Mouse (Mus musculus) E14TG2a.4 (cell line): ENCODE data around the gene Ccdc188.

Source experiments
- H3K27me3 ChIP-seq: 2 replicates; pipeline ENCODE4 v1.6.1; 2014; ENCODE audit warnings: low read length, control low read depth; ENCODE audit not compliant: insufficient read depth
- H3K36me3 ChIP-seq: 2 replicates; pipeline ENCODE4 v1.6.1; 2014; ENCODE audit warnings: low read length, control low read depth; ENCODE audit not compliant: insufficient read depth
- H3K4me1 ChIP-seq: replicated peaks from 2 replicates; pipeline ENCODE4 v1.6.1; 2014; ENCODE audit warnings: low read depth, low read length, control low read depth
- H3K4me3 ChIP-seq: replicated peaks from 2 replicates; pipeline ENCODE4 v1.5.1; 2014; ENCODE audit warnings: mild to moderate bottlenecking, low read length
- H3K9me3 ChIP-seq: 2 replicates; pipeline ENCODE4 v1.6.1; 2014; ENCODE audit warnings: low read length, control low read depth
- CTCF ChIP-seq: conservative IDR thresholded peaks from 2 replicates; pipeline ENCODE4 v1.5.1; 2014; ENCODE audit warnings: low read length
- NANOG ChIP-seq: IDR thresholded peaks from 2 replicates; pipeline ENCODE4 v1.6.1; 2014; ENCODE audit warnings: borderline replicate concordance, low read length, mixed read lengths
- POU5F1 ChIP-seq: IDR thresholded peaks from 2 replicates; pipeline ENCODE4 v1.6.1; 2014; ENCODE audit warnings: low read length, borderline replicate concordance

Gene Ccdc188

GRCm38 (mm10) chr16:18233919-18234670, 16.4 kb downstream of the Ccdc188 start:
- Histone ChIP-seq H3K4me1 (peaks cover 52% of the 10 kb centered on the region), H3K4me3 (peak overlapping the region; percentile 79), H3K27me3 (peaks cover 24% of the 10 kb centered on the region), H3K9me3 (no peaks in the 10 kb centered on the region), H3K36me3 (peaks cover 32% of the 10 kb centered on the region)
- TF ChIP-seq NANOG (no peak), POU5F1 (no peak), CTCF (no peak)

DNA sequence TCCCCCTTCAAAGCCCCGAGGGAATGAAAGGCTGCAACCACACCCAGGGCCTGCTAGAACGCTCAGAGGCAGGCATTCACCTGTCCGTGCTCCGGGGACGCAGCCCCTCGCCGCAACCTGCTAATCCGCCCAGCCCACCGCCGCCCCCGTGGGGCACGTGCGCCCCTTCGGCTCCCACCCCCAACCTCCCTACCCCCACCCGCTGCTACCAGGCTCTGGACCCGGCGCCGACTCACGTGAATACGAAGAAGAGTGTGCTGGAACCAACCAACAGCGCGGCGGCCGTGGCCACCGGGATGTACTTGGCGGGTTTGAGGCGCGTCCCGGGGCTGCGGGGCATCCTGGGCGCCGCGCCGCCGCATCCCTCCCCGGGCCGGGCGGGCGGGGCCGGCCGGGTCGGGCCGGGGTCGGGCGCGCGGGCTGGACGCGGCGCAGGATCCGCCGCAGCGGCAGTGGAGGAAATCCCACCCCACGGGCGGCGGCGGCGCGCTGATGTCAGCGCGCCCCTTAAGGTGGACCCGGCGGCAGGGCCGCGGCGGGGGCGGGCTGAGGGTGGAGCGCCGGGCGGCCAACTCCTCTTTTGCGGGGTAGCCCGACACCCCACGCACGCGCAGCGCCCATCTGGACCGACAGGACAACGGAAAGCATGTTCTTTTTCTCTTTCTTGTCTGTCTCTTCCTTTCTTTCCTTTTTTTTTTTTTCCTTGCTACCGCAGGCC, 17.2 kb downstream of the Ccdc188 start, which contains the start of gene Zdhhc8:
Gene Zdhhc8 (minus strand): TSS at position 466 of the 718 bp plus-strand sequence.
- H3K27me3 ChIP-seq: peaks cover 24% of the 10 kb centered on the region
- TF ChIP-seq POU5F1: no peak
- no peak for TF ChIP-seq NANOG
- TF ChIP-seq CTCF: no peak
- H3K9me3 ChIP-seq: no peaks in the 10 kb centered on the region
- peak within 1 kb of the TSS; percentile 79 for H3K4me3 ChIP-seq
- peaks cover 40% of the 10 kb centered on the region for H3K36me3 ChIP-seq
- H3K4me1 ChIP-seq: peaks cover 51% of the 10 kb centered on the region

DNA sequence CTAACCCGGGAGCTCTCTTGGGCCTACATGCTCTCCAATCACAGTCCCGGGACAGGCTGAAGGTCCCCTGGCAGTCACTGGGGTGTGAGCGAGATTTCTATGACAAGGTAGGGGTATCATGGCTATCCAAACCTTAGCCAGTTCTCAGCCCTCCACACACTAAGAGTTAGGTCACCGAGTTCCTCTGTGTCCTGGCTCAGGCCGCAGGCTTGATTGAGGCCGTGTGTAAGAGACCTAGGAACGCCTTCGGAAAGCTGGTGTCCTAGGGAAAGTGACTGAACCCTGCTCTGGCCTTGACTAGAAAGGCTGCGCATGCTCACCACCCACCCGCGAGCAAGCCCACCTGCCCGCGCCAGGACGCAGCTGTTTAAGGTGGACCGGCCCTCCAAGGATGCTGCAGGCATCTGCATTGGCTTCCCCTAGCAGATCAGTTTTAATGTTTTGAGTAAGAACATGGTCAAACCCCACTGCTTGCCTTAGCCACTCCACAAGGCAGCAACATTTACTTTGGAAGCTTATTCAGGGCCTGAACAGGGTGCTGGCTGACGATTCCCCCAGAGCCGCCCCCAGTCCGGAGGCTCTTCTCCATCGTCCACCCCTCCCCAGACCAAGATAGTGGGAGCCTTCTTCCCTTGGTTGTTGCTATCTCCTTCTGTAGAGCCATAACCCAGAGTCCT, 17.8 kb downstream of the Ccdc188 start:
- peaks cover 47% of the 10 kb centered on the region for H3K36me3 ChIP-seq
- no peaks in the 10 kb centered on the region for H3K9me3 ChIP-seq
- peaks cover 49% of the 10 kb centered on the region for H3K4me1 ChIP-seq
- H3K27me3 ChIP-seq: peaks cover 24% of the 10 kb centered on the region
- H3K4me3 ChIP-seq: peak overlapping the region; percentile 79
- TF ChIP-seq NANOG: no peak
- no peak for TF ChIP-seq POU5F1
- no peak for TF ChIP-seq CTCF

- Histone ChIP-seq H3K4me3 (no peak overlapping the region), H3K27me3 (peaks cover 24% of the 10 kb centered on the region), H3K9me3 (no peaks in the 10 kb centered on the region), H3K36me3 (peaks cover 60% of the 10 kb centered on the region), H3K4me1 (peaks cover 56% of the 10 kb centered on the region)
- TF ChIP-seq NANOG: no peak
These were observed 19.2 kb downstream of the Ccdc188 start for GRCm38 (mm10) chr16:18236676-18237501.

DNA sequence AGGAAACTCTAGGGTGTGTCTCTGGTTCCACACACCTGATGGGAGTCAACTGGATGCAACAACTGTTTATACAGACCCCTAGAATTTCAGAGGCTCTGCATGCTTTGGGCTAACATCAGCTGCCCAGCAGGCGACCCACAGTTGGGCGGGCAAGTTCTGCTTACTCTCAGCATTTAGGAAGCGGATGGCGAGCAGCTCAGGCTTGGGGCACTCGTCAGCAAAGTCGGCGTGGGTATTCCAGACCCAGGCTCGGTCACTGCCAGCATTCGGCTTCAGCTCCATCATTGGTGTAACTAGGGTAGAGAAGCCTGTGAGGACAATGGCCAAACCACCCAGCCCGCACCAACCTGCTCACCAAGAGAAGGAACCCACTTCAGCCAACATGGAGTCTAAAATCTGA, 23.9 kb downstream of the Ccdc188 start:
- peaks cover 78% of the 10 kb centered on the region for H3K4me1 ChIP-seq
- H3K27me3 ChIP-seq: no peaks in the 10 kb centered on the region
- H3K9me3 ChIP-seq: no peaks in the 10 kb centered on the region
- TF ChIP-seq POU5F1 (no peak), CTCF (no peak), NANOG (no peak)
- no peak overlapping the region for H3K4me3 ChIP-seq
- peaks cover 98% of the 10 kb centered on the region for H3K36me3 ChIP-seq

DNA sequence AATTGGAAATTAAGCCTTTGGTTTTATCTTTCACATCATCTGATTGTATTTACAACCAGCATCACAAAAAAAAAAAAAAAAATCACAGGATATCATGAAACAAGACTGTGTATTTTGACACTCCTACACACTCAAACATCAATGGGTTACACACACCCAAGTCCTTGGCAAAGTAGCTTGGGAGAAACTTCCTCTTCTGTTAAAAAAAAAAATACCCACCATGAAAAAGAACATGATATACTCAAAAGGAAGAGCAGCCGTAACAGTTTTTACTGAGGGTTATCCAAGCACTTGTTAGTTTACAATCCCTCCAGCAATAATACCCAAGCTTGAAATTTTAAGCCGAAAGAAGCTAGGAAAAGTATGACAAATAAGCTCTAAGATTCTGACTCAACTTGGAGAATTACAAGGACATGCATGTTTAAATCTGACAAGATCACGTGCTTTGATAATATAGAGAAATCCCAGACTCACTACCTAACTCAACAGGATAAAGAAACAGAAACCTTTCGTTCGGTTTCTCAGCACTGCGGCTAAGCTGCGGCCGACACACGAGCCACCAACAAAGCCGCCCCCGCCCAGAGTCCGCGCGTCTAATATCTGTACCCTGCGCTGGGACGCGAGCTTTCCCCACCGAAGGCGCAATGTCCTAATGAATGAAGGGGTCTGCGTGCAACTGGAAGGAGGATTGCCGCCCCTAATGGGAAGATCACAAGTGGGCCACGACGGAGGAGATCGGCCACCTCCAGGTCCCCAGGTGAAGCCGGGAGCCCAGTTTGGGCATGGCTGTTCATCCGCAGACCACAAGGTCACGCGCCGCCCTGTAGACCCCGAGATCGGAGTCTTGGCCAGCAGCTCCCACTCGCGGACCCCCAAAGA, 30.1 kb downstream of the Ccdc188 start:
- H3K36me3 ChIP-seq: peaks cover 79% of the 10 kb centered on the region
- peaks cover 78% of the 10 kb centered on the region for H3K4me1 ChIP-seq
- TF ChIP-seq NANOG: no peak
- TF ChIP-seq CTCF: no peak
- TF ChIP-seq POU5F1: no peak
- H3K27me3 ChIP-seq: no peaks in the 10 kb centered on the region
- H3K9me3 ChIP-seq: no peaks in the 10 kb centered on the region
- peak overlapping the region; percentile 97 for H3K4me3 ChIP-seq
